Mouse (Mus musculus) urinary bladder, adult 2 months (tissue): ENCODE data around the gene Cenpe. TPM values are rescaled to one million over a fixed set of nuclear protein-coding genes. Genes with fewer than 3 reads are reported as not detected.

Source experiments
- polyA plus RNA-seq: library from polyadenylated mRNA; depleted of rRNA; stranded (reverse); fragments of >200 nt; gene quantifications from 2 replicates; pipeline ENCODE4 v1.2.3, GENCODE M21; 2012; rRNA removed

Gene Cenpe
- polyA plus RNA-seq, 1 experiment: 0.96 TPM

Other genes with a start within 250 kb of the Cenpe start
- gene Bdh2, start 68.7 kb downstream of the Cenpe start, polyA plus RNA-seq: 13.3 and 13.7 TPM in 2 replicates
- 0.65 and 1.2 TPM in 2 replicates for gene Slc9b2, start 95.2 kb downstream of the Cenpe start, polyA plus RNA-seq
- gene Slc9b1, start 135.5 kb downstream of the Cenpe start, polyA plus RNA-seq: 0.16 and 0.28 TPM in 2 replicates
- gene Cisd2, start 211.4 kb downstream of the Cenpe start, polyA plus RNA-seq: 27.1 and 33.8 TPM in 2 replicates
- gene Ube2d3, start 225.6 kb downstream of the Cenpe start, polyA plus RNA-seq: 217 and 252 TPM in 2 replicates